Mouse (Mus musculus) regulatory T cell (primary cell): ENCODE results near the gene Tchhl1.

ENCODE experiments used
- in situ Hi-C: fragments of 300-600 bp; cut with MboI, MseI; formaldehyde crosslinking; loops from one replicate; pipeline ENCODE4 v1.15.1; 2025; ENCODE audit warnings: high pct_unique_total_duplicates

Tchhl1 gene

DNA sequence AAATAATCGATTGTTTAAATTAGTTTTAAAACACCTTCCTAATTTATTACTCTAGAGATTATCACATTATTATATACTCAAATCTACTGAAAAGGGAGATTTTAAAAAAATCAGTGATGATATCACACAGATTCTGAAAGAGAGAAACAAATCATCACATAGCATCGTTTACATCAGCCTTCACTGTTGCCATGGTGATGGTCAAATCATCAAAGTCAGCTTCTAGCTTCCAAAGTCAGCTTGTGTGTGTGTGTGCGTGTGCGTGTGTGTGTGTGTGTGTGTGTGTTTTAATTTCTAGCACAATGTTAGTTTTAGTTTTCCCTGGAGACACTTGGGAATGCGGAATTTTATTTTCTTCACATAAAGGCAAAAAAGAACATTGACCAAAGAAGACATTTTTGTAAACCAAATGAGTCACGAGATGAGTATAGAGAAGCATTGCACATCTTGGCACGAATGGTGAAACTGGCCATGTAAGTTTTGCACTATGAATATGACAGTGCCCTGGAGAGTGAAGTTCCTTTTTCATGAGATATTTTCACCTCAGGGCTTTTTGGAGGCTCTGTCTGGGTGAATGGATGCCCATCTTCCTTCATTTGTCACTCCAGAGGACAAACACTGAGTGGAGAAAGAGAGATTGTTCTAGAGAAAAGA lies 36.1 kb downstream of the Tchhl1 start:
- in situ Hi-C loops, result no loop called here

DNA sequence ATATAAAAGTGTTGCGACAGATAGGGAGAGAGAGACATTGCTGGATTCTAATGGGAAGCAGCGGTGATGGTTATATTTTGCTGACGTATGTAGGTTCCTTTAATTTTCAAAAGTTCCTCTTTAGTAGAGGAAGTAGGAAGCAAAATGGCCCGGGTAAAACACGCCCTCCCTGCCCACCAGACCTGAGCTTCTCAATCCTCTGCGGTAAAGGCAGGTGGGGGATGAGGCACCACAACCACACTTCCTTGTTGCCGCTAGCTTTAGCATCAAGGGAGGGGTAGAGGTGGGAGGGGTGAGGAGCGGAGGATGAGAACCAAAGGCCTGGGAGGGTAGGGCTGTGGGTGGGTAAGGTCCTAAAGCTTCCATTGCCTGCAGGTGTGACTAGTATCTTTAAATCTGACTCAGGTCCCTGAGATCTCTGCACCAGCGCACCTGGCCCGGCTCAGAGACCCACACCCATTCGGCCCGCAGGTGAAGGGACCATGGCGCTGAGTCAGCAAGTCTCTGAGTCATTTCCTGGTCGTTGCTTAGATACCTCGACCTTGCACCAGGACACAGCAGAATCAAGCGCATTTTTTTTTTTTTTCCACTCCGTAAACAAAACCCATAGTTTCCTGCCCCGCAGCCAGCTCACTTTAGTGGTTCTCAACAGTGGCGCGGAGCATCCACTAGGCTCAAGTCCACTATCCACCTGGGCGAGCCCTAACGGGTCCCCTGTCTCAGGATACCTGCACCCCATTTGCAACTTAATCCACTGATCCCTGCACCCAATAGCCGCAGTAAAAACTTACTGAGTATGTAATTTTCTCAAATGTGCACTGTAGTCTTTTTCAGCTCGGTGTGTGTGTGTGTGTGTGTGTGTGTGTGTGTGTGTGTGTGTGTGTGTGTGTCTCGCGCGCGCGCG lies 37.7 kb downstream of the Tchhl1 start:
- in situ Hi-C loops, result no loop called here

DNA sequence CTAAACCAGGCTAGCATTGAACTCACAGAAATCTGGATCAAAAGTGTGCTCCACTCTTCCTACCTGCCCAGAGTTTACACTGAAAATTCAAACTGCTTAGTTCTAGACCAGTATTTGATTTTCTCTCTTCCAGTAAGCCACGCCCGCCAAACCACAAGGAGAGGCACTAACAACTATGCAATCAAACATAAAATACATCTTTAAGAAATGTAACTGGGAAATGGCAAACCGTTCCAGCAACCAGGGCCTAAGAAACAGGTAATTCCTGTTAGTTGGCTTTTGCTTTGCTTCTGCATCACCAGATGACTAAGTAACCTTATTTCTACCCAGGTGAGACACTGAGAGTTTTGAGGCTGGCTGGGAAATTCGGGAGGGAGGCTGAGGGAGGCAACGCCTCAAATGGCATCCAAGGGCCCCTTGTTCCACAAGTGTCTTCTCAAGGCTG lies 38.3 kb downstream of the Tchhl1 start:
- in situ Hi-C loops, result no loop called here

DNA sequence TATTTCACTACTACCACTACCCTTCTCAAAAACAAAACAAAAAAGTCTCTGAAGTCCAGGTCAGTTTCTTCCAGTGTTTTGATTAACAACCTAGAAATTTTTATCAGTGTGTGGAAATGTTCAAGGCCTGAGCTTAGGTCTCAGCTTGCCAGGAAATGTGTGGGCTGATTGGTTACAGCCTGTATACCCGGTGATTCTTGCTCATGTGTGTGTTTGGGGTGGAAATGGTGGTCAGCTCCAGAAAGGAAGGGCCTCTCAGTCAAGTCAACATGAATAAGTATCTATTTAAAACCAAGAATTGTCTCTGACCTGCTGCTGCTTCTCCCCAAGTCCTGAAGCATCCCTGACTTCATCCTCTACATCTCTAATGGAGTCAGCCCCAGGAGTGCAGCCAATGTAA lies 40.7 kb downstream of the Tchhl1 start:
- in situ Hi-C loops, result no loop called here

DNA sequence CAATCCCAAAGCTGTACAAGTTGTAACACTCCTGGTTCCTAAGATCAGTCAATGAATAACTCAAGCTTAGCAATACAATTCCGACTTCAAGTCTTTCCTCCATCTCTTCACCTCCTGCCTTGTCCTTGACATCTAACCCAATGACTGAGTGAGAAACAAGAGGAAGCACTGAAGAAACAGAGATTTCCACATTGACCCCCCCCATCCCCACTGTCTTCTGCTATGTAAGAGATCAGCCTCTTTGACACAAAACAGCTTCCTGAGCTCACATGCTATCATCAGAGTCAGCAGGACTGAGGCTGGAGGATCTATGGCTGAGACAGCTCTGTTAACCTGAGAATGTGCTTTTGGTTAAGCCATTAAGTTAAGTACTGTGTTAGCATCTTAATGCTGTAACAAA lies 42.5 kb downstream of the Tchhl1 start:
- in situ Hi-C loops, result loop anchor here (5.0 kb wide), 1 partner anchor 51 kb away; no protein-coding TSS in a partner anchor

DNA sequence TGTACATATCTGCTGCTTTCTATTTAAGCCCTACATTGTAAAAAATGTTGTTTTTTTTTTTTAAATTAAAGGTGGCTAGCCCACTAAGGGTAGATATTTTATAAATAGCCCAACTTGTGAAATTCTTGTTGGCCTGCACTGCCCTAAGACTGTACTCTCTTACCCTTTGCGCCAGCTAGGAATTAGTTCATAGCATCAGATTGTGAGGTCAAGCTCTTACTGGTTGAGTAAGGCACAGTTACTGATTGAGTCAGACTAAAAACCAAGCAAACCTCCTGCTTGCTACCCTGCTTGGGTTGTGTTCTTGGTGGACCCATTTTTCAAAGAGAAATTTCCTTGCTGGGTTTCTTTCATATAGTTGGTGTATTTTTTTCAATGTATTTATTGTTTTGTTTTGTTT lies 43.2 kb downstream of the Tchhl1 start:
- in situ Hi-C loops, result loop anchor here (5.0 kb wide), 1 partner anchor 50 kb away; no protein-coding TSS in a partner anchor

DNA sequence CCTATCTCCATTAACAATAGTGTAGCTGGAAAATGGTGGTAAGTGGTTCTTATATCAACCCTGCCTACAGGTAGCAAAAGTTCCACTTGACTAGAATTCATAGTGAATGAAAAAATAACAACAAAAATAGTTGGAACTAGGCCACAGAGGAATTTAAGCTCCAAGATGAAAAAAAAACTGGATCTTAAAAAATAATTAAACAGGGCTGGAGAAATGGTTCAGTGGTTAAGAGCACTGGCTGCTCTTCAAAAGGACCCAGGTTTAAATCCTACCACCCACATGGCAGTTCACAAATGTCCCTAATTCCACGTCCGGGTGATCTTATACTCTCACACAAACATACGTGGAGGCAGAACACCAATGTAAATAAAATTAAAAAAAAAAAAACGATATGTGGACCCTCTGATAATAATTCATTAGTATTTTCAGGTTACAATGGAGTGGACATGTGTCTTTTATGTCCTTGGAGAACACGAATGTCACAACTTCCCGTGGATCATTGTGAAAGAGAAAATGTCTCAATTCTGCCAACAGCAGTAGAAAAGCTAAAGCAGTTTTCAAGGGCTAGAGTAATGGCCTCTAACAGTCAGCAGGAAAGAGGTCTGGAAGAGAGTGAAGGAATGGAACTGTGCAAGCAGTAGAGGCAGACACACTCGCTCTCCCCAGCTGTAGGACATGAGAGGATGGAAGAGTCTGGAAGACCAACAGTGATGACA lies 44.0 kb downstream of the Tchhl1 start:
- in situ Hi-C loops, result loop anchor here (5.0 kb wide), 1 partner anchor 50 kb away; no protein-coding TSS in a partner anchor

DNA sequence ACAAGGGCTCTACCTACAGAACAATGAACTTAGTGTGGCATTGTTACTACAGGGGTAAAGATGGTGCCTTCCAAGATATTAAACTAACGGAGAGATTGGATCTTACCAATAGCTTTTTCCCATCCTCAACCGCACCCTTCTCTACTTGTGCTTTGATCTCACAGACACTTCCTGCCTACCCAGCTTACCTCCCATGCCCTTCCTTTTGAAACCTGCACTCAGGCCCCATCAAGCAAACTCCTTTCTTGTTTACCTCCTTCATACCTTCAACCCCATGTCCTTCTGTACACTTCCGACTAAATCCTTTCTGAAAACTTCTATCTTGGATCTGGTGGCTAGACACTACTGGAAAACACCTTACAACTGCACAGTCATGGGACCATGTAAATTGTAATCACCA lies 46.1 kb downstream of the Tchhl1 start:
- in situ Hi-C loops, result loop anchor here (5.0 kb wide), 1 partner anchor 48 kb away; no protein-coding TSS in a partner anchor

DNA sequence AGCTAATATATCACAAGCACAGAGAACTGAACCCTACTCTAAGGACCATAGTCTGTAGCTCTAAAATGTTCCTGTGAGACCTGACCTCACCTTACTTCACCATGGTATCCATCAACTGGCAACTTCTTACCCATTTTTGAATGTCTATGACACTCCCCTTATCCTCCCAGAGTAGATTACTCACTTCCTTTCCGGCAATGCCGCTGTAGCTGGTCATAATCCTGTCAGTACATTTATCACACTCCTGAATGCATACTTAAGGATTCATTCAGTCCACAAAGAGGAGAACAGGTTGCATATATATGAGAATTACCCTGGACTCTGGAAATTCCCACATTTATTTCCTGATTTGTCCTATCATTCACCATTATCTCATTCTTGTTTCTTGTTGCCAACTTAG lies 48.8 kb downstream of the Tchhl1 start:
- in situ Hi-C loops, result no loop called here

DNA sequence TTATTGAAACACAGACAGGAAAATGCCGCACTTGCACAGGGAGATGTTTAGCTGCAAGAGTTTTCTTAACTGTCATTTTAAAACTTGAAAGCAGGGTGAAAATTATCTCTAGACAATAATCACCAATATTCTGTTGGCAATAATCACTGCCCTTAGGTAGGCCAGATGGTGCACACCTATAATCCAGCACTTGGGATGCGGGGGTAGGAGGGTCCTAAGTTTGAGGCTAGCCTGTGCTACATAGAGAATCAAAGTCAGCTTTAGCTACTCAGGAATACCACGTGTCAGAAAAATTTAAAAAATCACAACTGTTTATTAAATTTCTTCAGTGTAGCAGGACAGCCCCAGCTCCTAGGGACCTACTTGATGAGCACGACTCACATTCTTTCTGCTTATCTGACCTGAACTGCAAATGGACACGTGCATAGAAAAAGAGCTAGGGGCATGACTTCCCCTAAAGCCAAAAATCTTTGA lies 51.3 kb downstream of the Tchhl1 start:
- in situ Hi-C loops, result no loop called here

DNA sequence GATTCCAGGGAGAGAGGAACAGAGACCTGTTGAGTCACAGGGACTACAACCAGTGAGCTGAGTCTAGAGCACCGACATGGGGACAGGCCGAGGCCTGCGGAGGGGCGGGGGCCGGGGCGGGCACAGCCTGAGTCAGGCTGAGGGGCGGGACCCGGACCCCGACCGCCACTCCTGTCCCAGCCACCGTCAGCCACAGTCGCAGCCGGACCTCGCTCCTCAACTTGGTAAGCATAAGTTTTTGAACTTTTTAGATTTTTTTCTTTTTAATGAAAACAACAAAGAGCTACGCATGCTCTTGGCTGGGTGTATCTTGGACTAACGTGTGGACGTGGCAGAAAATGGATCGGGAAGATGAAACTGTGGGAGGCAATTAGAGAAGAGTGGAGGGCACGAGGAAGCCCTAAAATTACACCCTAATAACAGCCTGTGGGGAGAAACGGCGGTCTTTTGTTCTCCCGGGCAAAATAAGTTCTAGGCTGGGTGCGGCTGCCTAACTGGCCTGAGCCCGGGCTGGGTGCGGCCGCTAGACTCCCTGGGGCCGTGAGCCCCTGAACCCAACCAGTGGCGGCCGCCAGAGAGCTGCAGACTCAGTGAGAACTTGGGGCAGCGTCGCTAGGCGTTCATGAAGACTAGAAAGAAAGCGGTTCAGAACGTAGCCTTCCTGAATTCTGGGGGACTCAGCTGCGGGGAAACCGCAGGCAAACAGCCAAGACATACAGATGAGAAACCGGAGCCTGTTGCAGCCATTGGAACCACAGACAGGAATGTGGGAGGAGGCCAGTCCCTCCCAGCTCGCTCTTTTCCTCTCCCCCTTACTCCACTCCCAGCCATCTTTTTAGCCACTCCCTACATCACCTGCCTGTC lies 52.0 kb downstream of the Tchhl1 start, which contains the start of gene S100a11:
S100a11 (plus strand) TSS at position 159 of the 864 bp plus-strand sequence.
- in situ Hi-C loops, result no loop called here
